Mouse (Mus musculus) kidney, adult 18-20 months (tissue): ENCODE data around the gene Ajuba.

Experiments
- DNase-seq: peaks from one replicate; pipeline ENCODE4 v3.0.0; 2021

Gene Ajuba

DNA sequence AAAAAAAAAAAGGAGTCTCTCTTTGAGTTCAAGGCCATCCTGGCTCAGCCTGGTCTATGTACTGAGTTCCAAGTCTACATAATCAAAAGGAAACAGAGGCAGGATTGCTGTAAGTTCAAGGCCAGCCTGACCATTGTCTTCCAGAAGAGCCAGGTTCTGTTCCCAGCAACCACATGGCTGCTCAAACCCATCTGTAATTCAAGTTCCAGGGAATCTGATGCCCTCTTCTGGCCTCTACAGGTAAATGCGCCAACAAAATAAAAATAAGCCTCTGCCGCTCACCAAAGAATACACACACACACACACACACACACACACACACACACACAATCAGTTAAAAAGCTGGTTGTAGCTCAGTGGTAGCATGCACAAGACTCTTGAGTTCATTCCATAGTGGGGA, 38.8 kb downstream of the Ajuba start:
- DNase-seq = no peak

DNA sequence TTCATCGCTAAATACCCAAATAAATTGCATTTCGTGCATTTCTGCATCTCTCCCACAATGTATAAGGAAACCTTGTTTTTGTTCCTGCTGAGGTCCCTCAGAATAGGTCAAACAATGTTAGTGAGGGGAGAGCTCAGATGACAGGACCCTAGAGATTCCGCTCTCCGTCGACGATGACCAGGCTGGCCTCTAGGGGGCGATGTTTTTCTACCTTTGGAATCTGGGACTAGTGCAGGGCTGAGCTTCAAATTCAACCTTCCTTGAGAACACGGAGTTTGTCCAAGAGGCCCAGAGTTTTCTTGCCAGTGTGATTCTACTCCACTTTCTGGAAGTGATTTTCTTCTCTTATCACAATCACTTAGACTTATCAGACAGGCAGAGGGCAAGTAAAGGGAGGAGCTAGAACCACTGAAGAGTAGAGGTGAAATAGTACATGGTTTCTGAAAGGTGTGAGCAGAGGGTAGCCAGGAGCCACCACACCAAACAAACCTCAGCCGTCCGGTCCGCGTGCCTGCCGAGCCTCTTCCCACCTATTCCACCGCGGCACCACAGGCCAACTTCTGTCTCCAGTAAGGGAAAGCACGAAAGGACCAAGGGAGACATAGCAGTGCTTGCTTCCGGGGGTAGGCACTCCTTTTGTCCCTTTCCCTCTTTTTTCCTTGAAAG, 48.8 kb downstream of the Ajuba start:
- peak; percentile 88 for DNase-seq

DNA sequence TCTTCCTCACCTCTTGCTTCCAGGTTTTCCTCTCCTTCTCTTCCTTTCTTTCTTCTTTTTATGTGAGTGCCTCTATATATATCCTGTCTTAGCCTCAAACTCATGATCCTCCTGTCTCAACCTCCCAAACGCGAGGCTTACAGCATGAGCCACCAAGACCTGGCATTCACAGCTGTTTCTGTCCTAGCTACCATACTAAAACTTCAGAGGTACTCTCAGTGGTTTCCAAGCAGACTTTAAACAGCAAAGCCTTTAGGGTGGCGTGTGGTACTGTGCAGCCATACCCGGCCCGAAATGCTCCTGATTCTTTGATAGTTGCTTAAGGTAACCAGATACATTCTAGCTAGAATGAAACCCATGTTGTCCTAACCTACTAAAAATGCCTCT, 49.4 kb downstream of the Ajuba start:
- no peak for DNase-seq

DNA sequence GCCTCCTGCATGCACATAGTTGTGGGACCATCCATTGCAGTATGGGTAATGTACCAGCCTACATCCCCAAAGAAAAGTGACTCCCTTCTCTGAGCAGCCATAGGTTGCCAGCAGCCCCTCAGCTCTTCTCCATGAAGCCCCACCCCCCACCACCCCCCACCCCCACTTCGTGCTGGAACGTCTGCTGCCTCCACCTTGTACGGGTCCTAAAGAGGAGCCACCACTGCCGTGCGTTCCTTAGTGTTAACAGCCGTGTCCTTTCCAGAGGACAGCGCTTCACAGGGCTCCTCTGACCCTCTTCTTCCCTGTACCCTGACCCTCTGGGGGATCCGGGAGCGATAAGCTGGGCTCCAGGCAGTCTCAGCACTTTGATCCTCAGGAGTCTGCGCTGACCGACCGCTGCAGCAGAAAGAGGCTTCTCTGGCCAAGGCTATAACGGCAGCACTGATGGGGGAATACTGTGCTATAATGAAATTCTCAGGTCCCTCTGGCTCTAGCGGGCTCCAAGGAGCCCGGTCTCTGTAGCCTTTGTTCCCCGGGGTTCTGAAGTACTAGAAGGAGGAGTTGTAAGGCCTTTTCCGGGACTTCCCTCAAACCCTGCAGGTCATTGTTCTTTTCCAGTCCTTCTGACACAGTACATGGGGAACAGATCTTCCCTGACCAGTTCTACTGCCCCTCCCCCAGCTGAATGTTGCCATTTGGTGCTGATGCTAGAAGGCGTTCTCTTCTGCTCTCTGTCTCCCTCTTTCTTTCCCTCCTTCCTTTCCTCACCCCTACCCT, 49.9 kb downstream of the Ajuba start:
- DNase-seq = no peak

DNA sequence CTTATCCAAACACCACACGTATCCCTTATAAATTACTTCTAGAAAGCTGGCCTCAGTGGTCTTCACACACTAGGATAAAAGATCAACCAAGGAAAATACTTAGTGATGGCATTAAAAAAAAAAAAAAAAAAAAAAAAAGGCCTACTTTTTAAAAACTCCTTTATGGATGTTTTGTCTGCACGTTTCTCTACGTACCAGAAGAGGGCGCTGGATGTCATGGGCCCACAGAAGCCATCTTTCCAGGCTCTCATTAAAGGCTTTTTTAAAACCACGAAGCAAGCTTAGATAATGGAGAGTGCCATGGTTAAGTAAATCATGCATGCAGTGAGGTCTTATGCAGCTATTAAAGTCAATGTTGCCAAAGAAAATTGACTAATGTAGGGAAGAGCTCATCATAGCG, 53.8 kb downstream of the Ajuba start:
- DNase-seq = no peak
